Mouse (Mus musculus) neural tube, embryonic 11.5 days (tissue): ENCODE measurements around the gene Hpcal1. TPM values are rescaled to one million over a fixed set of nuclear protein-coding genes. Genes with fewer than 3 reads are reported as not detected.

Experiments used
- ATAC-seq: fragments of 200-750 bp; cut with Nextera tagmentation; 2 replicates; pipeline ENCODE4 v1.8.0; 2017; ENCODE audit warnings: moderate number of reproducible peaks, mild to moderate bottlenecking, moderate TSS enrichment, moderate library complexity; ENCODE audit not compliant: insufficient read depth, low FRiP score, low TSS enrichment
- DNase-seq: peaks from one replicate; pipeline ENCODE4 v3.0.0-alpha.2; 2015; ENCODE audit warnings: low spot score
- H3K27ac ChIP-seq: fragments of 300-500 bp; sonication (generic); 2 replicates; pipeline ENCODE4 v1.5.1; 2014; ENCODE audit warnings: low read depth, mild to moderate bottlenecking, low read length
- H3K27me3 ChIP-seq: fragments of 300-500 bp; sonication (generic); 2 replicates; pipeline ENCODE4 v1.6.1; 2014; ENCODE audit warnings: mild to moderate bottlenecking, low read length, mixed read lengths; ENCODE audit not compliant: control insufficient read depth, insufficient read depth
- H3K36me3 ChIP-seq: fragments of 300-500 bp; sonication (generic); 2 replicates; pipeline ENCODE4 v1.6.1; 2014; ENCODE audit warnings: mild to moderate bottlenecking, low read length, moderate library complexity, mixed read lengths; ENCODE audit not compliant: control insufficient read depth, insufficient read depth
- H3K4me1 ChIP-seq: fragments of 300-500 bp; sonication (generic); 2 replicates; pipeline ENCODE4 v1.6.1; 2014; ENCODE audit warnings: low read length, mixed read lengths; ENCODE audit not compliant: control insufficient read depth, insufficient read depth
- H3K4me2 ChIP-seq: fragments of 300-500 bp; sonication (generic); 2 replicates; pipeline ENCODE4 v1.6.1; 2014; ENCODE audit warnings: low read depth, mild to moderate bottlenecking, moderate library complexity
- H3K4me3 ChIP-seq: fragments of 300-500 bp; sonication (generic); 2 replicates; pipeline ENCODE4 v1.5.1; 2014; ENCODE audit warnings: low read depth, low read length
- H3K9ac ChIP-seq: fragments of 300-500 bp; sonication (generic); 2 replicates; pipeline ENCODE4 v1.6.1; 2014; ENCODE audit warnings: mild to moderate bottlenecking, low read length
- H3K9me3 ChIP-seq: fragments of 300-500 bp; sonication (generic); 2 replicates; pipeline ENCODE4 v1.6.1; 2016; ENCODE audit warnings: low read length; ENCODE audit not compliant: control insufficient read depth
- WGBS: fragments of 180-500 bp; shearing (Covaris S2); extraction: QIAGEN DNeasy Blood & Tissue Kit; methylation state at CpG from one replicate; pipeline ENCODE4 v1.1.7; 2014; 5-methylcytosine and 5-hydroxymethylcytosine counted together
- polyA plus RNA-seq: library from polyadenylated mRNA; unstranded; fragments of >200 nt; fragmentation: Nextera tagmentation; extraction: Ambion mirVana; gene quantifications from 2 replicates; pipeline ENCODE4 v1.2.1, GENCODE M21; 2014

Hpcal1 gene
- polyA plus RNA-seq, 1 experiment from 2014 or later: 42.3 TPM

DNA sequence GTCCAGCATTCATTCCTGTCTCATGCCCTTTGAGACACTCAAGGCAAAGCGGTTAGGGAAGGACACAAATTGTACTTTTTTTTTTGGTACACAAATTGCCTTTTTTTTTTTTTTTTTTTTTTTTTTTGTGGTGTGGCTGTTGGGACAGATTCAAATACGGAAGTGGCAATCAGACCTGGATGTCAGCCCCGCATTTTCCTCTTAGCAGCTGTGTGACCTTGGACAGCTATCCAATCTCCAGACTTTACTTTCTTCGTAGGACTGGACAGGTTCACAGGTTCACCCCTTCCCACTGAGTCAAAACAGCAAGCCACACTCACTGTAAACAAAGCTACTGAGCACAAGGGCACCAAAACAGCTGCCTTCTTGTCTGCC, 57.5 kb downstream of the Hpcal1 start:
- no peak for ATAC-seq
- H3K4me1 ChIP-seq: peaks cover 14% of the 10 kb centered on the region; the same call in 1 of the 2 replicates
- H3K4me2 ChIP-seq: no peak overlapping the region
- no peaks in the 10 kb centered on the region for H3K9me3 ChIP-seq
- H3K4me3 ChIP-seq: no peak overlapping the region
- 58% methylated on average over 4 of the region's 4 CpGs for WGBS
- no peak overlapping the region for H3K27ac ChIP-seq
- no peak for DNase-seq
- H3K27me3 ChIP-seq: no peaks in the 10 kb centered on the region
- H3K9ac ChIP-seq: no peak overlapping the region
- no peaks in the 10 kb centered on the region for H3K36me3 ChIP-seq

DNA sequence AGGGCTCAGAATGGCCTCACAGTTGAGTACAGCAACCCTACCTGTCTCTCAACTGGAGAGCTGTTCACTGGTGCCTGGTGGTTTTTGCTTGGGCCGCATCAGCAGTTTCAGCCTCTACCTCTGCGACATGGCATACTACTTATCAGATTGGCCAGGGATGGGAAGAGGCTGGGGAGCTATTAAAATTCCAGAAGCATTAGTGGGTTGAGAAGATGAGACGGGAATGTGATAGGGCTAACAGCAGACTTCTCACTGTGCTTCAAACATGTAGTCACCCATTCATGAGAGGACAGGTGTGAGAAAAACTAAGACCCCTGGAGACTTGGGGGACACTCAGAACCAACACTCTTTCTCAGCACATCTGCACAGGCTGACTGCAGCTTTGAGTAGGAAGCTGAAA, 59.1 kb downstream of the Hpcal1 start:
- H3K9ac ChIP-seq: no peak overlapping the region
- H3K4me3 ChIP-seq: no peak overlapping the region
- DNase-seq (no peak), ATAC-seq (no peak)
- 65% methylated on average over 3 of the region's 3 CpGs for WGBS
- H3K27ac ChIP-seq: no peak overlapping the region
- H3K4me1 ChIP-seq: peaks cover 14% of the 10 kb centered on the region; the same call in 1 of the 2 replicates
- H3K9me3 ChIP-seq: no peaks in the 10 kb centered on the region
- H3K4me2 ChIP-seq: no peak overlapping the region
- no peaks in the 10 kb centered on the region for H3K27me3 ChIP-seq
- no peaks in the 10 kb centered on the region for H3K36me3 ChIP-seq

DNA sequence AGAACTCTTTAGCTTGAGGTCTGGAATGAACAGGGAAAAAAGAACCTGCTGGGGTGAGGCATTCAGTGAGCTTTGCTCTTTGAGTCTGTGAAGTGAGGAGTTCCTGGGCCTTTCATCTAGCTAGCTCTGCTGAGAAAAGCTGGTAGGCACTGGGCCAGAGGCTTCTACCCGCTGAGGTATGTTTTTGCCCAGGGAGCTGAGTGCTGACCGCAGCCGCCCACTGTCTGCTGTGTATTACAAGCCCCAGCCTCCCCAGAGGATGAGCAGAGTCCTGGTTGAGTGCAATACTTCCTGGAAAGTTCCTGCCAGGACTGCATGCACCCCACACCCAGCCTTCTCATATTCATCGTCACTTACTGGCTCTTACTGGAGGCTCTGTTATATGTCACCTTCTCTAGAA, 59.8 kb downstream of the Hpcal1 start:
- Histone ChIP-seq H3K9me3 (no peaks in the 10 kb centered on the region), H3K27ac (no peak overlapping the region), H3K4me2 (no peak overlapping the region), H3K9ac (no peak overlapping the region), H3K4me3 (no peak overlapping the region), H3K36me3 (no peaks in the 10 kb centered on the region), H3K4me1 (peaks cover 14% of the 10 kb centered on the region; the same call in 1 of the 2 replicates), H3K27me3 (no peaks in the 10 kb centered on the region)
- WGBS: 87% methylated on average over 4 of the region's 4 CpGs
- DNase-seq (no peak), ATAC-seq (no peak)

DNA sequence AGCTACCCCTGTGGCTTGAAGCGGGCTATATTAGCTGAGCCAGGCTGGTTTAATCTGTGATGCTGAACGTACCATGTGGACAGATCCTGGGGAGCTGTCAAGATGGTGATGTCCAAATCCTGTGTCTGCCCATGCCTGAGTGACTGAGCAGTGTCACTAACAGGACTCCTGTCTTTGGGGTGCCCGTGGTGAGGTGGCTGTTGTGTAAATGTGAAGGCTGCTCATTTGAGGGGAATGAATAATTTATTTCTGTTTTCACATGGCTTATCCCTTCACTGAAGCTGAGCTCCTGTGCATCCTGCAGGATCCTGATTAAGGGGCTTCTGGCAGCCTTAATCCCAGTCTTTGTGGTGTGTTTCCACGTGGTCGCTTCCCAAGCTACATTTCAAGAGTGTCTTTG, 62.2 kb downstream of the Hpcal1 start:
- Histone ChIP-seq H3K4me2 (no peak overlapping the region), H3K9me3 (no peaks in the 10 kb centered on the region), H3K27me3 (no peaks in the 10 kb centered on the region), H3K4me3 (no peak overlapping the region), H3K36me3 (no peaks in the 10 kb centered on the region), H3K9ac (no peak overlapping the region), H3K4me1 (0 out of 2 replicates have a peak, but pooled peaks cover 1% of the 10 kb centered on the region), H3K27ac (no peak overlapping the region)
- 59% methylated on average over 5 of the region's 5 CpGs for WGBS
- DNase-seq: peak; percentile 9
- no peak for ATAC-seq

DNA sequence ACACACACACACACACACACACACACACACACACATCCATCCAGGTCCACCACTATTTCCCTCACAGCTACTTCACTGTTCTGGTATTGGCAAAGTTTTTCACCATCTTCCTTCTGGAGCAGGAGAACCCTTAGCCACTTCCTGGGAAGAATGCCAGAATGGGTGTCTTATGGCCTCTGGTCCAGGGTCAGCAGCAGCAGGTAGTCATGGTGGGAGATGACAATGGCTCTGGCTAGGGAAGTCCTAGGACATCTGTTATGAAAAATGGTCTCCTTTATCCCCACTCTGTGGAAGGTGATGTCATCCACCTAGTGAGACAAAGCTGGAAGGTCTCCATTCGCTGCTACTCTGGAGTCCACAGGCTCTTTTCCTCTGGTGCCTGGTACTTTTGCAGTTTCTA, 64.1 kb downstream of the Hpcal1 start:
- DNase-seq: no peak
- Histone ChIP-seq H3K27me3 (no peaks in the 10 kb centered on the region), H3K9ac (no peak overlapping the region), H3K27ac (no peak overlapping the region), H3K36me3 (no peaks in the 10 kb centered on the region), H3K4me2 (no peak overlapping the region), H3K4me1 (no peaks in the 10 kb centered on the region), H3K9me3 (no peaks in the 10 kb centered on the region), H3K4me3 (no peak overlapping the region)
- no peak for ATAC-seq
- WGBS: 91% methylated on average over 1 of the region's 1 CpGs

DNA sequence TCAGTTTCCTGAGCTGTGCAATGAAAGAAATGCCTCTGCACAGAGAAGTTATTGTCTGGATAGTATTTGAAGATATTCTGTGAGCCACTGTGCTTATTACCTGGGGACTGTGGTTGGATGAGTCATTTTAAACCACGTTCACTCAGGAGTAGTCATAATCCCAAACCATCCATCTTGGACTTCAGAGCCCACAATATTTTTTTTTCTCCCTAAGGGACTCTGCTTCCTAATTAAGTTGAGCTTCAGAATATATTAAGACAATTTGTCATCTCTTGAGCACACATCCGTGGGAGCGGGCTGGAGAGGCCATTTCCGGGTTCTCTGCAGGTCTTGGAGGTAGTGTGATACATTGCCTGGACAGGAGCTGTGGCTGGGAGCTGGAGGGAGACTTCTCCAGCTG, 66.2 kb downstream of the Hpcal1 start:
- no peaks in the 10 kb centered on the region for H3K36me3 ChIP-seq
- DNase-seq (no peak), ATAC-seq (no peak)

DNA sequence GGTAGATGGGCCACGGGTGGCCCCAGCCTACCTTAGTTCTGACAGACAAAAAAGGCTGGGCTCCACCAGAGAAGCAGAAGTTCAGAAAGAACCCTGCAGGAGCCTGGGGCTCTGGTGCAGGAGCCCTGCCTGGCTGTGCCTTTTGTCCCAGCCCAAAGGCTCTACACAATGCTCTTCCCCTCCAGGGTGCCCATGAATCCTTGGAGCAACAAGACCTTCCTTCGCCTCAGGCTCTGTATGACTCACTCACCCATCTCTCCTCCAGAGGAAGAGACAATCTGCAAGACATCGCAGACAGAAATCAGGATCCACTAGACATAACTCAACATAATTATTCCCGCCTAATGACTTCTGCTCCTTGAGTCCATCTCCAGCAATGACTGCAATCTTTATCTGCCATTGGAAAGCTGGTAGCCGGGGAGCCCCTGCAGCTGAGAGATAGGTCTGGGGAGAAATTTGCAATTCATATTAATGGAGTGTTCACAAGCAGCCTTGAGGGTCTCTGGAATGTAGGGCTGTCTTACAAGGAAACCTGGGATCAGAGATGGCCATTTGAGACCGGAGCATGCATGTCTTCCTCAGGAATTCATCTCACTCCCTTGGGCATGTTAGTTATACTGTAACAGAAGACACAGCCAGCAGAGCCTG, 71.8 kb downstream of the Hpcal1 start:
- H3K36me3 ChIP-seq: no peaks in the 10 kb centered on the region
- H3K9me3 ChIP-seq: no peaks in the 10 kb centered on the region
- no peaks in the 10 kb centered on the region for H3K4me1 ChIP-seq
- ATAC-seq (no peak), DNase-seq (no peak)
- H3K4me2 ChIP-seq: no peak overlapping the region
- no peak overlapping the region for H3K4me3 ChIP-seq
- 76% methylated on average over 6 of the region's 6 CpGs for WGBS
- no peaks in the 10 kb centered on the region for H3K27me3 ChIP-seq
- no peak overlapping the region for H3K27ac ChIP-seq
- no peak overlapping the region for H3K9ac ChIP-seq

More for the DNA sequence above, 66.2 kb downstream of the Hpcal1 start:
- Histone ChIP-seq H3K27ac (no peak overlapping the region), H3K27me3 (no peaks in the 10 kb centered on the region), H3K4me1 (no peaks in the 10 kb centered on the region), H3K9ac (no peak overlapping the region), H3K4me3 (no peak overlapping the region), H3K4me2 (no peak overlapping the region), H3K9me3 (no peaks in the 10 kb centered on the region)
- 85% methylated on average over 4 of the region's 4 CpGs for WGBS

DNA sequence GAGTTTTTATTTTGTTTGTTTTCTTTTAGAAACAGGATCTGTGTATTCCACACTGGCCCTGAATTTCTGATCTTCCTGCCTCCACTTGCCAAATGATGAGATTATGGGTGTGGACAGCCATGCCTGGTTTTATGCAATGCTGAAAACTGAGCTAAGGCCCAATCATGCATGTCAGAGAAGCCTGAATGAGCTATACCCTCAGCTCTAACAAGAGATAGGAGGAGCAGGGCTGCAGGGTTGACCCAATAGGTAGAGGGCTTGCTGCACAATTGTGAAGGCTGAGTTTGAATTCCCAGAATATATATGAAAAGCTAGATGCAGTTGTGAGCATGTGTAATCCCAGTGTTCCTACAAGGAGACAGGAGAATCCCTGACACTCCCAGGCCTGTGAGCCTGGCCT, 72.4 kb downstream of the Hpcal1 start:
- ATAC-seq (no peak), DNase-seq (no peak)
- Histone ChIP-seq H3K4me3 (no peak overlapping the region), H3K36me3 (no peaks in the 10 kb centered on the region), H3K9me3 (no peaks in the 10 kb centered on the region), H3K27ac (no peak overlapping the region), H3K4me1 (no peaks in the 10 kb centered on the region), H3K27me3 (no peaks in the 10 kb centered on the region), H3K9ac (no peak overlapping the region), H3K4me2 (no peak overlapping the region)

DNA sequence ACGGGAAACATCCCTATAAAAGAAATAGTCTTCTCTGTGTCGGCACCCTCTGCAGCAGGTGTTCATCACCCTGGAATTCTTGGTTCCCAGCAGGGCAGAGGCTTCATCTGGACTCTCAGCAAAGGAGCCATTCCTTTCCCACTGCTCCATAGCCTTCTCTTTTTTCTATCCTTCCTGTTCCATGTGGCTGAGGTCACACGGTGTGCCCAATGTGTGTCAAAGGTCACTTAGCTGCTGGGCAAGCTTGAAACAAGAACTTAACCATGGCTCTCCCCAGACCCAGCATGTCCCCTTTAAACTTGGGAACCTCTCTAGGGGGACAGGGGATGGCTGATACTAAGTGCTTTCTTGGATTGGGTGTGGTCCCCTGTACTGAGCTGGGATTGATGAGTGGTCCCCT, 73.3 kb downstream of the Hpcal1 start:
- H3K9me3 ChIP-seq: no peaks in the 10 kb centered on the region
- H3K4me2 ChIP-seq: no peak overlapping the region
- H3K4me3 ChIP-seq: no peak overlapping the region
- no peaks in the 10 kb centered on the region for H3K36me3 ChIP-seq
- 56% methylated on average over 3 of the region's 3 CpGs for WGBS
- no peak for ATAC-seq
- no peak overlapping the region for H3K27ac ChIP-seq
- no peak for DNase-seq
- no peak overlapping the region for H3K9ac ChIP-seq
- no peaks in the 10 kb centered on the region for H3K4me1 ChIP-seq
- no peaks in the 10 kb centered on the region for H3K27me3 ChIP-seq
